Mouse (Mus musculus): ENCODE data around the gene Iqsec1.
A peak's percentile ranks its signal among the peaks of the same experiment; 100 is the strongest.

Gene Iqsec1

DNA sequence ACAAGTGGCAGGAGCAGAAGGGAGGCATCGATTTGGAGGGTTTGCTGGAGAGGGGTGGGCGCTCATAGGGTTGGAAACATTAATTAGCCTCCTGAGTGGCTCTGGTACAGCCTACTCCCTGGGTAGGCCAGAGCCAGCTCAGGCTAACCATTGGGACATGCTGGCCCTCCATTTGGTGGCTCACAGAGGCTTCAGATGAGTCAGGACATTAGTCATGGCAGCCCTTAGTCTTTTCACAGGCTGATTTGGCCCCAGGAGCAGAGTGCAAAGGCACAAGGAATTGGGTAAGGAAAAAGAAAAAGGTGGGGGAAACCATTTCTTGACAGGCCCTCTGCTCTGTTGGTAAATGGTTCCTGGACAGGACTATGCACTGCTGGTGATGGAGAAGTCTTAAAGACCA, 287.1 kb downstream of the Iqsec1 start:
- no peak for DNase-seq

DNA sequence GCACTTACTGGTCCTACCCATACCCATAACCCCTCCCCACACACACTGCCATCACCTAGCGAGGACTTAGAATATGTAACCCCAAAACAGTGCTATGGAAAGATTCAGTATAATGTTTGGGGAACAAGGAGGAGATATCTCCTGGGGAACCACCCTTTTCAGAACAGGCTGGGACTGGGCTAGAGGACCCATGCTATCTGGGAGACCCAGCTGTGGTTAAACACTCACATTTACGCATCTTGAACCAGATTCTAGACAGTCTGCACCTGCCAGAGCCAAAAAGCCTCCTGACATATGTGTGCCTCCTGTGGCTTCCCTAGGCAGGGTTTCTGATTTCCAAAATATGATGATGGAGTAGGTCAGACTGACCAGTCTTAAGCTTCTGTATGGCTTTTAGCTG, 287.7 kb downstream of the Iqsec1 start:
- DNase-seq: no peak

DNA sequence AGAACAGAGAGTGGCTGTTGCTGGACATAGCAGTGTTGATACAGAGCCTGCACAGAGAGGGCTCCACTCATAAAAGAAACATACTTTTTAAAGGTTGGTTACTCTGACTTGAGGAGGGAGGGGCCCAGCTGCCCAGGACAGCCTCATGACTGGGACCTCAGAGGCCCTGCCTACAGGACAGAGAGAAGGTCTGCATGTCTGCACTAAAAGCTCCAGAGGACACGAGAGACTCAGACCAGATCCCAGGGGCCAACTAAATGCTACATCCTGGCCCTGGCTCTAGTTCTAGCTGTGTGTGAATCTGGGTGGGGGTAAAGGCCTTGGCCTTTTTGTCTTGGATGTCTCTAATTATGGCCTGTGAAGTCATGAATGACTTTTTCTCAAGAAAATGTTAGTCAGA, 288.4 kb downstream of the Iqsec1 start:
- no peak for DNase-seq

DNA sequence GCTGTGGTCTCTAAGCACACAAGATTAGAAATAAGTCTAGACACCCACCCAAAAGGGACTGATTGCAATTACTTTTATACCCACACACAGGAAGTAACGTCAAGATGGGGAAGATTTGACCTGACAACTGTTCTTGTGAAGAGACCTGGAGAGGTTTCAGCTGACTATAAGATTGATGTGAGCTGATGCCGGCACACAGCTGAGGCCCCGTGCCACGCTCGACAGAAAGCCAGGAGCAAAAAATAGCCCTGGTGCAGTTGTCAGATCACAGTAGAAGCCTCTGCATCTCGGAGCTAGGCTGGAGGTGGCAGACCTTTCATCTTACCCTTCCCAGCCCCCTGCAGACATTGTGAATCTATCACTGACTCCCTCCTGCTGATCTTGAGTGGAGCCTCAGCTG, 289.6 kb downstream of the Iqsec1 start:
- no peak for DNase-seq

DNA sequence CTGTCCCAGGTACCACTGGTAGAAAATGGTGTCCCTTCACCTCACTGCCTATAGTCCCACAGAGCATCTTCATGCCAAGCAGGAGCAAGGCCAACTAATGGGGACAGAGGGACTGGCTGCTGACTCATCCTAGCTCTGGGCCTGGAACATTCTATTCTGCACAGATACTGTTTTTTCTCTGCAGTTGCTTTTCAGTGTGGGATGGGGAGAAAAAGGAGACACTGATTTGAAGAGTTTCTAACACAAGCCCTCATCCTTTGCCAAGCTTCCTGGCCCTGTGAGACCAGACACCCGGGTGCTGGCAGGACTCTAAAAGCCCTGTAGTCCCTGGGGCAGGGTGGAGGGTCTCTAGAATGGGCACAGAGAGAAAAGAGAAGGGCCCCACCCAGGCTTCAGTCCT, 292.7 kb downstream of the Iqsec1 start:
- no peak for DNase-seq

DNA sequence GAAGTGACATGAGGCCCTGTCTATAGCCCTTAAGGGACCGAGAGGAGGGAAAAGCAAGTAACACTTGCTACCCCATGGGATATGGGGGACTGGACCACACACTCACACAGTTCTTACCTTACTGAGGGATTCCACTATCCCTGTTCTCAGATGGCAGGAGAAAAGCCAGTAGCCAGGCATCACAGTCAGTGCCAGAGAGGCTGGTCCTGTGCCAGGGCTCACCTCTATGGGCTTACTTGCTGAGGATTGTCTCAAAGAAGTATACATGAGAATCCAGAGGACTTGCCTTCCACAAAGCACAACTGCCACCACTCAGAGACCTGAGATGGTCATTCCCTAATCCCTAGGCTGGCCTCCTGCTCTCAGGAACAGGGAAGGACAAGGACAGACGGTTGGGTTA, 296.1 kb downstream of the Iqsec1 start:
- DNase-seq: no peak

DNA sequence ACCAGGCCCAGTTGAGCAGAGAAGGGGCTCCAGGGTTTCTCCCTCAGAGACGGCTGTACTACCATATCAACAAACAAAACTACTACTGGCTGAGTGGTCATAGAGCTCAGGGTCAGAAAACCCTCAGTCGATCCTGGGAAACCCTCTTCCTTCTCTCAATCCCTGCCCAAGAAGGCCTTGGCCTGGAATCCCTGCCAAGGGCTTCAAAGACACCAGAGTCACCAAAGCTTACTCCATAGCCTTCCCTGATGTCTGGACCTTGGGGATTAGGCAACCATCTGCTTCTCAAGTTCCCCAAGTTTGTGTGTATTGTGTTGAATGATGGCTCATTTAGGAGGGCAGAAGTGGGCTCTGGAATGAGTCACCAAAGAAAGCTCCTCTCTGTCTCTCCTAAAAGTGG, 296.6 kb downstream of the Iqsec1 start:
- no peak for DNase-seq

DNA sequence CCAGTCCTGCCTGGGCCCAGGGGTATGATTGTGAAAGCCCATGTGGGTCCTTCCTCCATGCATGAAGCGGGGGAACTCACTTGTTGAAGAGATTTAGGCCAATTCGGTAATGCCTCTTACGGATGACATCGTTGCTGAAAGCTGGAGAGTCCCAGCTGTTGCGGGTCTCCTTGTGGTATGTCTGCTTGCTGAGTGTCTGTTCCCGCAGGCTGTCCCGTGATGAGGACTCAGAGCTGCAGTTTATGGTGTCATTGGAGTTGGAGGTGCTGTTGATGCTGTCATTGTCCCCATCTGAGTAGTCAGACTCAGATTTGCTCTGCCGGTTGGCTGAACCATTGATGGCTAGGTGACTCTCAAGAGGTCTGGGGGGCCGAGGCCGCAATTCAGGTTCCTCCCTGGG, 299.0 kb downstream of the Iqsec1 start:
- no peak for DNase-seq

DNA sequence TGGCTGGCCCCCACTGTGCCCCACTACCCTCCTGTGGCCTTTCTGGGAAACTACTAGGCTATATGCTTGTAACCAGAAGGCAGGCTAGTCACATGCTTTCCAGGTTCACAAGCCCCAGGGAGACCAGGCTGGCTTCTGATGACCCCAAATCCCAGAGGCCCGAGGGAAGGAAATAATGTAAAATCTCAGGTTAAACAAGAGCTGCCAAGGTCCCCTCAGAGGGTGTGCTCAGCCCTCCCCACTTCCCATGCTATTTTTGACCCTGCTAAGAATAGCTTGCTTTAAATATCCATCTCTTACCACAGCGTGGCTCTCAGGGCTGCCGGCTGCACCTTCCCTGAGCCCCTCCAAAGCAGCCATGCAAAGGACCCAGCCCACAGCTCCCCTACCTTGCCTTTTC, 299.7 kb downstream of the Iqsec1 start:
- DNase-seq: no peak

DNA sequence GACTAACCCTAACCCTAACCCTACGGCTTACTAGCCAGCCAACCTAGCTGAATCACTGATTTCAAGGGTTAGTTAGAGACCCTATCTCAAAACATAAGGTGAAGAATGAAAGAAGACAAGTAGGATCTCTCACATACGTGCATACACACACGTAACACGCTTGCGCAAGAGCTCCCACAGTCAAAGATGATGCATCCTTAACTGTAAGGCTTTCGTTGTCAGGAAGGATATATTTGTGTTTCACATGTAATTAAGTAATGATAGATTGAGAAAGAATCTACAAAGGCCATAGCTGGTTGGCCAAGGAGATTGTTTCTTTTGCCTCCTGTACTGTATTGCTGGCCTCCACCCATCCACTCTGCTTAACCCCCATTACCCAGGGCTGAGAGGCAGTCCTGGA, 300.5 kb downstream of the Iqsec1 start:
- DNase-seq: no peak

DNA sequence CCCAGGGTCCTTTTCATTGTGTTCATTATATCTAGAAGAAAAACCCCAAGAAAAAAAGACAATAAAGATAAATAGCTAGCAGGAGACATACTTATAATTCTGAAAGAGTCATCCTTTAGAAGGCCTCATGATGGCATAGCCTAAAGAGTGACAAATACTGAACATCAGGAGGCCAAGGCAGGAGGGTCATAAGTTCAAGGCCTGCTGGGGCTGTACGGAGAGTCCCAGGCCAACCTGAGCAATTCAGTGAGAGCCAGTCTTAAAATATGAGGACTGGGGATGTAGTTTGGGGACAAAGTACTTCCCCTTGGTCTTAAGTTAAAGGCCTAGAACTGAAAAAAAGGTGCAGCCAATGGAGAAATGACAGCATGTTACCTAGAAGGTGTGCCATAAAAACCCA, 301.7 kb downstream of the Iqsec1 start:
- DNase-seq: no peak

DNA sequence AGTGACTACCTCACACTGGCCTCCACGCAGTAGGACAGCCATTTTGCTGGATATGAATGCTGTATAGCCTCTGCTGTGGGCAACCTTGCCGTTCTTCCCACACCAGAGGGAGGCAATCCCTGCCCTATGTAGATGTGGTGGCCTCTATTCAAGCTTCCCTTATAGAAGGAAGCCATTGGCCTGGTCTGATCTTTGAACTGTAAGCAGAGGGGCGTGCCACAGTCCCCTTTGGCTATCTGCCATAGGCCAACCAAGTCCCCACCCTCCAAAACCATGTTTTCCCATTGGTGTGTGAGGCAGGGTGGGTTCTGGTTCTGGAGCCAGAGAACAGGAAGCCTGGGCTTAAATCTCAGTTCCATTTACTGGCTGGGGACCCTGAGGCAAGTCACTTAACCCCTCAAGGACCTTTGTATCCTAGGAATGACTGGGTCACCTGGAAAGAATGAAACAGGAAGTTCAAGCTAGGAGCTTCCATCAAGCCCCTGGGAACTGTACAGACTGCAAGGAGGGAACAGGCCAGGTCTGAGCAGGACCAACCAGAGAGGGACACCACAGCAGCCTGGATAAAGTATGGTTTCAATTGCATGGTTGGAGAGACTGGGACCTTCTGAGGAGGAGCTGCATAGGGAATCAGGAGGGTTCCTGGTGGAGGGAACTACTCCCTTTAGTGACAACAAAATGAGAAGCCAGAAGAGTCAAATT, 304.5 kb downstream of the Iqsec1 start:
- peak; percentile 33 for DNase-seq

DNA sequence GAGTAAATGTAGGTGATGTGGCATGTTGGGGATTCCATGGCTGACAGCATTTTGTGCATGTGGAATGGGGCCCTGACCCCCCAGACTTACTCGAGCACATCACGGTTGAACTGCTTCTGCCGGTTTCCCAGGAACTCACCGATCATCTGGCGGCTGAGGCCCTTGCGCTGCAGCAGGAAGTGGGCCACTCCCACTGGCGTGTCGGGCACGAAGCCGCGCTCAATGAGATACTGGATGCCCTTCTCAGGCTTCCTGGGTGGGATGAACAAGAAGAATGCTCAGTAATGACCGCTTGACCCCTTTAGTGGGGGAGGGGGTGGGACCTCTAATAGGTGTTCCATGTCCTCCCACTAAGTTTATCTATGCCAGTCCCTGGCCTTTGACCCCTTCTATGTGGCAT, 308.1 kb downstream of the Iqsec1 start:
- DNase-seq: no peak

DNA sequence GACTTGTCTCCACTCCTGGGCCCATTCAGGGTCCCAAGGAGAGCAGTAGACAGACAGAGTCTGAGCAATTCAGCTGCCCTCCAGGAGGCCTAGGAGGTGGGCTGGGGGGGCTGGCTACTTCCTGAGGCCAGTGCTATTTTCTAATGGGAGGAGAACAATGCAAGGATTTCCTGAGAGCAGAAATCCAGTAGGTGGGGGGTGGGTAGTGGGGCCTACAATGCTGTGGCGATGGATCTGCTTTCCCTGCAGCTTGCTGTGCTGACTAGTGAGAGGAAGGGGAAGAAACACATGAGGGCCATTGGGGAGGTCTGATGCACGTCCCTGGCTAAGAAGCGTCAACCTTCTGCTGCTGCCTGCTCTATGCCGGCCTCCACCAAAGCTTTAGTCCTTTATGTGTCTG, 309.7 kb downstream of the Iqsec1 start:
- peak; percentile 17 for DNase-seq

DNA sequence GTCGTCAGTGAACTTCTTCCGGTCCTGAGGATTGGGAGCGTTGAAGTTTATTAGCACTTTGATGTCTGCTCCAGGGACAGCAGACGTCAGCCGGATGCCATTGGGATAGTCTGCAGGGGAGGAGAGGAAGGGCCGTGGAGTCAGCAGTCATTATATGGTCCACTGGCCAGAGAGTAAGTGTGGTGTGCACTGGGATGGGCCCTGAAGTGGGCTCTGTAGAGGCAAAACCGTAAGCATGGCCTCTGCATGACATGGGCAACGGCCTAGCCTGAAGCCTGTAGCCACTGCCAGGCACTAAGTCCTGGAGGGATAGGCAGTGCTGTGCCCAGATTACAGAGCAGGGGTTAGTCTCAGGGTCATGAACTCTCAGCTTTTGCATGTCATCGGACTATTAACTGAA, 319.8 kb downstream of the Iqsec1 start:
- no peak for DNase-seq

DNA sequence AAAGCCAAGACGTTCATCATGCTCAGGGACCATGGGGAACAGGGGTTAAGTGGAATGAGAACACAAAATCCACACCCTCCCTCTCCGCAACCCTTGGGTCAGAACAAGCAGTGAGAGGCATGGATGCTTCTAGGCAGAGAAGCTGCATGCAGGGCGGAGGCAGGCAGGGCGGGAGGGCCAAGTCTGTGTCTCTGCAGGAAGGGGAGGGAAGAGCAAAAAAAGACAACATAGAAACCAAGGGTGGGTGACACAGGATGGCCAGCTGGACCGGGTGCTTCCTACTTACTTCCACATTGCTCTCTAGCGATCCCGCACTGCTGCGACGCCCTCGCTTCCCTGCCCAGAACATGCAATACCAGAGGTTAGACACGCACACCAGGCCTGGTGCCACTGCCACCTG, 324.7 kb downstream of the Iqsec1 start:
- no peak for DNase-seq

DNA sequence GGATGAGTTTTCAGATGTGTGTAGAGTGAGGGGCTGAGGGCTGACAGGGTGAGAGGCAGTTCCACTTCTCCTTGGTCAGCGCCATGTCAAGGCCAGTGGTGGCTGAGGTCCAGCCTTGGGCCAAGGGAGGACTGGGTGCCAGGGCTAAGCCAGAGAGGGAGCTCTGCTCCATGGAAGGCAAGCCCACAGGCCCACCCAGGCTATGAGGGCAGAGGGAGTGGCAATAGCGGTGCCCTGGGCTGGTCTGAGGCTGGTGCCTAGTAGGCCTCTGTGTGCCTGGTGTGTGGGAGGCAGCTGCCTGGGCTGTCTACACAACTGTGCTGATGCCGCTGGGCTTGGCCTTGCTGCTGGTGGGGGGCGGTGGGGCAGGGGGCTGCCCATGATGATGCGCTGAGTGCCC, 326.3 kb downstream of the Iqsec1 start:
- DNase-seq: no peak

DNA sequence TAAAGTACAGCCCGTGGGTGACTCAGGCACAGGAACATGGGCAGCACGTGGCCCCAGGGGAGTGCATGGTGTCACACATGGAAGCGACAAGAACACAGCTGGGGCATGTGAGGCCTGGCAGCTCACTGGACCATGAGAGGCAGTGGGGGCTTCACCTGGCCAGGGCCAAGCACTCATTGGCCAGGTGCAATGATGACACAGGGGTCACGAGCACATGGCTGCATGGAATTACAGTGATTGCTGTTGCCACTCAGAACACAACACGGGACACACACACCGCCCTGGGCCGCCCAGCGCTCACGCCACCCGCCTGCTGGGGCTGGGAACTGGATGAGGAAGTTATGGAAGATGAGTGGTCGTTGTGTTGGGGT, 327.5 kb downstream of the Iqsec1 start:
- no peak for DNase-seq

DNA sequence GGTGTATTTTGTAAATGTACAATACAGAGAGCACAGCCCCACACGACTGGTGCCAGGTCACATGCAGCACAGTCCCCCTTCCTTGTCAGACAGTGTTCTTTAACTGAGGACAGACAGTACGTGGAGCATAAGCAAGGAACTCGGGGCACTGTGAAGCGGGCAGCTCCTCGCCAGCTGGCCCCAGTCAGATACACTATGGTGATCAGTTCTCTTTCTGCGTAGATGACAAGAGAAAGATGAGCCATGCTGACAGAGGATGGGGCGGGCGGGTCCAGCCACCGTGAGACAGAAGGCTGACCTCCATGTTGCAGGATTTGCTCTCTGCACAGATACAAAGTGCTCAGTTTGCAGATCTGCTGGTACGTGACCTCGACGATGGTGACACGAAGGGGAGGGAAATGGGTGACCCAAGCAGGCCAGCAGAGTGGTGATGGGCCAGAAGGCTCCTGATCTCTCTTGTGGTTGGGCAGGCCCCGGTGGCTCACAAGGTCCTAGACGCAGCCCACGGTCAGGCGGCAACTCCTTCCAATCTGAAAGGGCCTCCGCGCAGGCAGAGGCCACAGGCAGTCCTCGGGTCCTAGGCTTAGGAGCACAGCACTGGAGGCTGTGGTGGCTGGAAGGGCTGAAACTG, 328.0 kb downstream of the Iqsec1 start:
- DNase-seq: no peak

DNA sequence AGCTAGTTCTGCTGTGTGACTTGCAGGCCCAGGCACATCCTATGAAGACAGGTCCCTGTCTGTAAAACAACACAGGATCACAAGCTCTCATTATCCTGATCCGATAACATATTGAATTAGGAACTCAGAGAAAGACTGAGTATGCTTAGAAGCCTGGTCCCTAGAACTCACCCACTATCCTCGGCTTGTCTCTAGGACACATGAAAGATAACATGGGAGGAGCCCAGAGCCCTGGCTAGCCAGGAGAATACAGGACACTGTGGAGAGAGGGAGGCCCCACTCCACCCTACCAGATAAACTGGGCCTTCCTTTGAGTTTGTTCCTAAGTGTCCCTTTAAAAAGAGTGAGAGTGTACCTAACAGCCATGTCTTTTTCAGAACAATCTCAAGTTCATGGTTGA, 328.6 kb downstream of the Iqsec1 start:
- peak; percentile 79 for DNase-seq

DNA sequence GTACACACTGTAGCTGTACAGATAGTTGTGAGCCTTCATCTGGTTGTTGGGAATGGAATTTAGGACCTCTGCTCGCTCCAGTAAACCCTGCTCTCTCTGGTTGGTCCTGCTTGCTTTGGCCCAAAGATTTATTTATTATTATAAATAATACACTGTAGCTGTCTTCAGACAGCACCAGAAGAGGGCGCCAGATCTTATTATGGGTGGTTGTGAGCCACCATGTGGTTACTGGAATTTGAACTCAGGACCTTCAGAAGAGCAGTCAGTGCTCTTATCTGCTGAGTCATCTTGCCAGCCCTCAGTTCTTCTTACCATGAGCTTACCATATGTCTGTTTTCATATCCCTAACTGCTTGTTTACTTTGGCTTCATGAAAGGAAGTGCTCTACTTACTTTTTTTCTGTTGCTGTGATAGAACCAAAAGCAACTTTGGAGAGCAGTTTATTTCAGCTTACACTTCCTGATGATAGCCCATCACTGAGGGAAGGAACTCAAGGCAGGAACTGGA, 332.1 kb downstream of the Iqsec1 start:
- DNase-seq: peak; percentile 48

DNA sequence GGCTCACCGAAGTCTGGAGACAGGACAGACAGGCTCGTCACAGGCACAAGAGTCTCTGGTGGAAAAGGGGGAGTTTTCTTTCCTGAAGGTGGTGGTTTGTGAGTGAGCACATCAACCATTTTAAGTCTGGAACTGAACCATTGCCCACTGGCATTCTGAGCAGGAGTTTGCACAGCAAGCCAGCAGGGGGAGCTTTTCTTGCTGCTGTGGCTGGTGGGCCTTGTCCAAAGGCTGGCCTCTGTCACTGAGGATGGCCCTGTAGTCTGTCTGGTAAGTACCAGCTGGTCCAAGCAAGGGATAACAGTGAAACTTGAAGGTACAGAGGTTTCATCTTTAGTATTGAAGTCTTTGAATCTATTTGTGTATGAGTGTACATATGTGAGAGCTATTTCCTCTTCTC, 334.7 kb downstream of the Iqsec1 start:
- DNase-seq: peak; percentile 64

DNA sequence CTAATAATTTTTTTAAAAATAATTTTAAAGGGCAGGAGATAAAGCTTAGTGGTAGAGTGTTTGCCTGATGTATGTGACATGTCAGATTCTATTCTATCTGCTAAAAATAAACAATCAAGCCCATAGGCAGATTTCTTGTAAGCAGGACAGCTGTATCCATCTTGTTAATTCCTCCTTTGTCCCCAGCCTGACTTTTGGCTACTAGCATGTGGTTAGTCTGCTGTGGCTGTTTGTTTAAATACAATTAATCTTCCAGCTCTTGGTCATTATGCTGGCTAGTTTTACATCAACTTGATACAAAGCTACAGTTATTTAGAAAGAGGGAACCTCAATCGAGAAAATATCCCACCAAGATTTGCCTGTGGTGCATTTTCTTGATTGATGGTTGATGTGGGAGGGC, 337.9 kb downstream of the Iqsec1 start:
- DNase-seq: no peak

DNA sequence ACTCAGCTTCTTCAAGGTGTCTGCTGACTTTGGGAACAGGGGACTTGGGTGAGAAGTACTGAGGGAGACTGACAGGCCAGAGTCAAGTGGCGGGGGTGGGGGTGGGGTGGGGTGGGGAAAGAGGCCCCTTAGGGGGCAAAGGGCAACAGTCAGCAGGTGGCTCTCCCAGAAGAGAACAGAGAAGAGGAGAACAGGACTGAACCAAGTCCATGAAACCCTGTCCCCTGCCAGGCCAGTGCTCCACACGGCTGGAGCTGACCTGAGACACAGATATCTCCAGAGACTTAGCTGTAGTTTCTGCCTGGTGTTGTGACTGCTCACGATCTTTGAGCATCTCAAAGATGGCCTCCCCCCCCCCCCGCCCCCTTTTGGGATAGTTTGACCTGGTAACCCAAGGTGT, 339.2 kb downstream of the Iqsec1 start:
- no peak for DNase-seq

DNA sequence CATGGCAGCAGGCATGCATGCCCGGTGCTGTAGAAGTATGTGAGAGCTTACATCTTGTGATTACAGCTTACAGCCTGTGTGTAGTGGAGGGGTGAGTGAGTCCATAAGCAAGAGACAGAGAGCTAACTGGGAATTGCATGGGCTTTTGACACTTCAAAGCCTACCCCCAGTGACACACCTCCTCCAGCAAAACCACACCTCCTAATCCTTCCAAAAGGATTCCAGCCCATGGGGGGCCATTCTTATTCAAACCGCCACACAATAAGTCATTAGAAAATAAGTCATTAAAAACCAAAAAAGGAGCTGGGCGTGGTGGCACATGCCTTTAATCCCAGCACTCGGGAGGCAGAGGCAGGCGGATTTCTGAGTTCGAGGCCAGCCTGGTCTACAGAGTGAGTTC, 340.1 kb downstream of the Iqsec1 start:
- no peak for DNase-seq
